Mouse (Mus musculus) thymus, postnatal 36 days (tissue): ENCODE data around the gene Erich6.

Experiments
- DNase-seq, 2 experiments: peaks; one replicate each; pipeline ENCODE4 v3.0.0; 2022; ENCODE audit warnings: mixed read lengths in 2 of 2

Gene Erich6

DNA sequence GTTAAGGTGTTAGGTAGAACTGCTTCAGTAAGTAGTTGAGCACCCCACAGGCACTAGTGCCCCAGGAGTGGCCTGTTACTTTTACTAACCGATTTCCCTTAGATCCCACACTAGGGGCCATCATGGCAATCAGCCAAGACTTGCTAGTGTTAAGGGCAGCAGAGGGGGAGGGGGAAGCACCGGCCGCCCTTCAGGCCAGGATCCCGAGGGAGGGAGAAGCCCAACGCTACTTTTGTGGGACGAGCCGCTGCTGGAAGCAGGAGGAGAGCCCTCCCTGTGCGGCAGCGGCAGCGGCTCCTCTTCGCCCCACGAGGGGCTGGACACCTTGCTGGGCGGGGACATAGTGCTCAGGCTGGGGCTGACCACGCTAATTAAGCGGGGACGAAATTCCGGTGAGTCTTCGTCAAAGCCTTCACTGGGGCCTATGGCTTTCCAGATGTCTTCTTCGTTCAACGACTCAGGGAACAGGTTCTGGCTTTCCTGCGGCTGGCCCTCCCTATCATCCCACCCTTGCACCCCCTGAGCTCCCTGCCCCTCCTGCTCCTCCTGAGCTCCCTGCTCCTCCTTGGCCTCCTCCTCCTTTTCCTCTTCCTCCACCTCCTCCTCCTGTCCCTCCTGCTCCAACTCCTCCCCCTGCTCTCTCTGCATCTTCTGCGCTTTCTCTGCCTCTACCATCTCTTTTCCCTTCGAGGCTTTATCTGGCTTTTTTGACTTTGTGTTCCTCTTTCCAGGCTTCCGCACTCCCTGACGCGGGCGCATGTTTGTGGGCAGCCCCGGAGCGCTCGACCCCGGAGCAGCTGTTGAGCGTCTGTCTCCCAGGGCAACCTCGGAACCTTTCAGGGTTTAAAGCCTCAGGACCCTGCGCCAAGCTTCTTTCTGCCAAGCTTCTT is at the start of gene Erich6:
Gene Erich6 (minus strand): TSS at position 802 of the 890 bp plus-strand sequence.
- DNase-seq, result no peak

DNA sequence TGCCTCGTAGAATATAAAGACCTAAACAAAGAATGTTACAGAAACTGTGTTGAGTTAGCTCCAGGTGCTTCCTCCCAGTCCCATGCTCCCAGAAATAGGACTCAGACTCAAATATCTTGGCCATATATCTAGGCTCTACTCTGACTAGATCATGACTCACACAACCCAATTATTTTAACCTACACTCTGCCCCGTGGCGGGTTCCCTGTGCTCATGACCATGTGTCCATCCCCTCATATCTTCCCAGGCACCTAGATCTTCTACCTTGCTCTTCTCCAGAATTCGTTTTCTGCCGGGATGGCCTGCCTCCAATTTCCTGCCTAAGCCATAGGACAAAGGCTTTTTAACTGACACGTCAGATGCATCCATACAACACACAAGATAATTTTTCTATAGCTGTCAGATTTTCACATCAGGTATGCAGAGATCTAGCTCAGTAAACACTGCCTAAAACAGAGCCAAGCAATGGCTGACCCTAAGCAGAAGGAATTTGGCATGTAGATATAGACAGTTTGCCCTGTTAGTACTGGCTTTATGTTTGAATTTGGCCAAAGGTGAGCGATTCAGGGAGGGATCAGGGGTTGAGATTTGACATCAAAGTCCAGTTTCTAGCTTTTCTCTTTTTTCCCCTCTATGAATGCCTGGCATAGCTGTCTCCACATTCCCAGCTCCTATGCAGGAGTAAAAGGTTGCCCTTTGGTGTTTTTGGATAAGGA is 49.4 kb upstream of the Erich6 start:
- no peak for DNase-seq

DNA sequence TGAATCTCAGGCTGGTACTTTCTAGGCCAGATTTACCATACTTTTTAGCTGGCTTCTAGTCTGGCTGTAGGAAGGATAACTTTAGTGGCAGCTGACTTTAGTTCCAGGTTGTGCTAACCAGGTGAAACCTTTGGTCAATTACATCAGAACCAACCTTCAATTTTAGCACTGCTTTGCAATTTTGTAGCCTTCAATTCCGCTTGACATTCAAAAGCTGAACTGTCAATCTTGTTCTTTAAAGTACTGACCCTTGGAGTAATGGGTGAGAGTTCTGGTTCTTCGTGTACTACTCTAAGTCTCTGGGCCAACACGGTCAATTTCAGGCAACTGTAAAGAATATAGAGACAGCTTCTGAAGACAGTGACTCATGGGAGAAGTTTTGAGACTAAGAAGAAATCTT is 48.4 kb upstream of the Erich6 start:
- no peak for DNase-seq

DNA sequence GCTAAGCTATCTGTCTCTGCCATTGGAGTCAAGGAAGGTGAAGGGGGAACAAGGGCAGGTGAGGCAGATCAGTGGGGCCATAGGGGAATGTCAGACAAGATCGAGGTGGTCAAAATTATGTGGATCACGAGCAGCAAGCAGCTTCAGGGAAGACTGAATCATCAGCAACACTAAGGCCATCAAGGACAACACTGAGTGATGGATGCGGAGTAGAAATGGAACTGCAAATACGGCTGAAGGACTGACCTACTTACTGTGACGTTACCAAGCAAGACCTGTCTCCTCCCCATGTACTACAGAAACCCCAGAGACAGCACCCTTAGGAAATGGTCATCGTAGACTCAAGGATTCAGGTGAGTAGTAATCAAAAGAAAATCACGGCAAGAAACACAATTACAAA is 46.3 kb upstream of the Erich6 start:
- DNase-seq, result no peak

DNA sequence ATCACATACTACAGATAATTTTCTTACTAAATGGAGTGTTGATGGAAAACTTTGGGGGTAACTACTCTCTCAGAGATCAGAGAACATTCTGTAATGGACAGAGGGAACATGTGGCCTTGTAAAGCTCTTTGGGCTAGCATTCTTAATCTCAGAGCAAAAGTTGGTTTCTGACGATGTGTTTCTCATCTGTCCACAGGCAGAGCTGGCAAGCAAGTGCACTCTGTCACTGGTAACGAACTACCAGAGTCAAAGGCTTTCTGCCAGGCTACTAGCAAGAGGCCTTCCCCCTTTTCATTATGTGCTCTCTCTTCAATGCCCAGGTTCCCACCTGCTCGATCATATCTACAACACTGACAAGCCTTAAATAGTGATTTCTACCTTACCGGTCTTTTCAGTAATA is 45.3 kb upstream of the Erich6 start:
- DNase-seq, result no peak

DNA sequence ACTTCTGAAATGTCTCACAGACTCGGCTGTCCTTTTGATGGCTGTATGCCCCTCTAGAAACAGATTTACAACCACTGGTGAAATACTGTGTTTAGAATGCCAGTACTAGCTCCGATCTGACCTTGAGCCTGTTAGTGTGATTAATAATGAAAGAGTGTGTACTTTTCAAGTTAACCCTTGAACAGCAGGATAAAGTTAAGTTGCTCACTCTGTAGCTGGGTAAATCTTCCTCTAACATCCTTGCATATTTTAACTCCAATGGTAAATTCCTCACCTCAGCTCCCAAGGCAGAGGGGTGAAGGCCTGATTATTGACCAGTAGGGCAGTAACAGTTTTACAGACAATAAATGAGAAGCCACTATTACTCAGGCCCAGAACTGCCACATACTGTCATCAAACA is 44.8 kb upstream of the Erich6 start:
- DNase-seq, result no peak

DNA sequence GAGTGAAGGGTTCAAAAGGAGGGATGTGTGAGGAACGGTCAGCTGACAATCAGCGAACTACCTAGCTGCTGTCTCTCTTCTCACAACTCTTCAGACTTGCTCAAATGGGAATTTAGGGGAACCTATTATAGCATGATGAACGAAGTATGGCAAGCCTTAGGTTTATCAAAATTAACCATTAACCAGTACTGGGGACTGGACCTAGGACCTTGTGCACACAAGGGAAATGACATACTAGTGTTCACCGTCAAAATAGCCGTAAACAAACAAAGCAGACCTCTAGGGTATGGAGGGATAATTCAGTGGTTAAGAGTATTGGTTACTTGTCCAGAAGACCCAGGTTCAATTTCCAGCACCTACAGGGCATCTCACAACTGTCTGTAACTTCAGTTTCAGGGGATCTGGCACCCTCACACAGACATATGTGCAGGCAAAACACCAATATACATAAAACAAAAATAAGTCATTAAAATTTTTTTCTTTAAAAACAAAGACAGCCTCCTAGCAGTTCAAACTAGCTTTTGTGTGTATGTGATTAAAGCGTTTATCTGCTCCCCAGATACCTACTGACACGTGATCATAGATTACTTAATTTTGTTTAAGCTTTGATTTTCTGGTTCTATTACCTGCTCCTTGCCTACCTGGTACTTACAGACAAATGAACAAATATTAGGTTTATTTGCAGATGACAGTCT is 44.1 kb upstream of the Erich6 start:
- DNase-seq, result no peak

DNA sequence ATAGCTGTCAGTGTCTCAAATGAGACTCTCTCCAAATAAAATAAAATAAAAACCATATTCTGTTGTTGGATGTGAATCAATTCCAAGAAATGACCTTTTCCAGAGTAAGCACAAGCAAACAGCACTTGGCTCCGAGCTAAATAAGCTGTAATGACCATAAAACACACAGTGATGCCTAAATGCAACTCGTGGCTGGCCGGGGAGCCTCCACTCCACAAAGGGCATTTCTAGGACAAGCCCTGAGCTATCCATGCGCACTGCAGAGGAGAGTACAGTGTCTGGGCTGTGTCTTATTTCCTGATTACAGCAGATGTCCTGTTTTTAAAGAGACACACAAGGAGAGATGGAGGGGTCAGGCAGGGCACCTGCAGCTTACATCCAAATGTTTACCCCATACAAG is 43.0 kb upstream of the Erich6 start:
- no peak for DNase-seq

DNA sequence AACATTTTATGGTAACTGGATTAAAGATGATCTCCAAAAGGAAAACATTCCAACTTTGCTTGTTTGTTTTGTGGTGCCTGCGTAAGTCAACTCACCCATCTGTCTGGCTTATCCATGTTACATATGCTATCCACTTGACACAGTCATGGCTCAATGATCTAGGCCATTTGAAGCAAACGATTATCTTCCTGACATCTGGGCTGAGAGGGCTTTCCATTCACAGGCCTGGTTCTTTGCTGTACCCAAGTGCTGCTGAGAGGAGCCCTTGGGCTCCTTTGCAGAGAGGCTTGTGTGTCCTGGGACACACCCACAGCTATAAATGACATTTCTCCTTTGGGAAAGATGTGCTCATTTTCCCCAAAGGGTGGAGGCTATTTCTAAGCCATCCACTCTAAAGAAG is 41.9 kb upstream of the Erich6 start:
- DNase-seq, result no peak

DNA sequence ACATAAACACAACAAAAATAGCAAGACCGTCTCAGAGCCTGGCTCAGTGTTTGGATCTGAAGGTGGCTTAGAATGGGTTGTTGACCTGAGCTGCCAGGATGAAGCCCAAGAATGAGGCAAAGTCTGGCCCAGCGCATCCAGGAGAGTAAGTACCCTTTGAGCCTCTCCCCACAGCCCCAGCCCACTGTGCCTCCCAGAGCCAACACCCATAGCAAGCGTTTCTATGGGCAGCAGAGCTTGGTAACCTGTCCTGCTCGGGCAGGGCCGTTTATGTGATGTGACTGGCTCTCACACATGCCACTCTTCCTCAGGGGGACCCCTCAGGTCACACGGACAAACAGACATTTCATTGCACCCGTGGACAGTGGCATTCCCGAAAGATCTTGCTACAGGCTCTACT is 41.4 kb upstream of the Erich6 start:
- DNase-seq, result no peak

DNA sequence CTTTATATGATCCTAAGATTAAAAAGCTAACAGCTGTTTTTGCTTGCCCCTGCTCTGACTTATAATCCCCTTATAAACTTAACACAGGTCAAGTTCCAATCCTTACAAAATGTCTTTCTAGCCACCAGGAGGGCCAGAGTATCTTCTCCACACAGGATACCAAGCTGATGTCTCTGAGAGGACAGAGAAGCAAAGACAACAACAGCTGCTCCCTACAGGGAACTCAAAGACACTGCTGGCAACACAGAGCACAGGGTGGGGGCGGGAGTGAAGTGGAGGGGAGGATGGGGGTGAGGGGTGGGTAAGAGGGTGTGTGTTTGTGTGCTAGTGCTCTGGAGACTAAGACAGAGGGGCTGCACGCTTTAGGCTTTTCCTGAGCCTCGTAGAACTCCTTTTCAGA is 40.6 kb upstream of the Erich6 start:
- DNase-seq, result no peak

DNA sequence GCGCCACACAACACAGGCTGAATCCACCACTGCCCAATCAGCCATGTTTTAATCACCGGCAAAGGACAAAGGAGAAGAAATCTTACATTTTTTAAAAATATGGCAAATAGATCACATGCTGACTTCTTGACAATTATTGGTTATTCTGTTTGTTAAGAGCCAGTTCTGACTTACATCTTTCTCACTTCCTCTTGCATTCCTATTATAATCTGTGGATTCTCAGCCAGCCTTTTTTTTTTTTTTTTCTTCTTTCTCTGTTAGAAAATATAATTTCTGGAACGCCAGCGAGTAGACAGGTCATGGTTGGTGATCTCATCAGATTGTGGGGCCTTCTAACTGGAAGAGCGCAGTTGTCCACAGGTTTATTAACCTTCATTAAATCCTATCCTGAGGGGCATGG is 36.3 kb upstream of the Erich6 start:
- DNase-seq, result no peak

DNA sequence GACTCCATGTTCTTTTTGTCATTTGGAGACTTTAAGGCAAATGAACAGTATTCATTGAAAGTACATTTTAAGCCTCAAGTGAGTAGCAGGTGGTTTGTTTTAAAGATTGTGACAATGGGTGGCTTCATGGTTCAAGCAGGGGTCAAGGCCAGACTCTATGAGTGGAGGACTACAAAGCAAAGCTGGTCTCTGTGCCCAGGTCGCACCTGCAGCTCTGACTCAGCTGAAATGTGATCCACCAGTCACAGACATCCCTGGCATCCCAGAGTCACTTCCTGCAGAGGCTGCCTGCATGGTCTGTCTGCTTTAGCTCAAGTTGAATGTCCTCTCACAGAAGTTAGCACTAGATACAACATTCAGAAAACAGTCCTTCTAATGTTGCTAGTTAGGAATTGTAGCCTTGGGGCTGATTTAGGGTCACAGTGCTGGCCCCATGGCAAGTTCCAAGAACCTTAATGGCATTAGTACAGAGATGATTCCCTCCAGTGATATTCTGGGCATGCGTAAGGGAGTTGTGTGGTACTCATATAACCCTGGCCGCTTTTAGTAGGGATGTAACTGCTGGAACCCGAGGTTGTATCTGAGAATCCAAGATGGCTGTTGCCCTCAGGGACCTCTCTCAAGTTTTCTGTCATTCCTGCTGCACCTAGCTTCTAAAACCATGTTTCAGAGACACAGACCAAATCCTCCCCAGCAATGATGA is 35.6 kb upstream of the Erich6 start:
- no peak for DNase-seq

DNA sequence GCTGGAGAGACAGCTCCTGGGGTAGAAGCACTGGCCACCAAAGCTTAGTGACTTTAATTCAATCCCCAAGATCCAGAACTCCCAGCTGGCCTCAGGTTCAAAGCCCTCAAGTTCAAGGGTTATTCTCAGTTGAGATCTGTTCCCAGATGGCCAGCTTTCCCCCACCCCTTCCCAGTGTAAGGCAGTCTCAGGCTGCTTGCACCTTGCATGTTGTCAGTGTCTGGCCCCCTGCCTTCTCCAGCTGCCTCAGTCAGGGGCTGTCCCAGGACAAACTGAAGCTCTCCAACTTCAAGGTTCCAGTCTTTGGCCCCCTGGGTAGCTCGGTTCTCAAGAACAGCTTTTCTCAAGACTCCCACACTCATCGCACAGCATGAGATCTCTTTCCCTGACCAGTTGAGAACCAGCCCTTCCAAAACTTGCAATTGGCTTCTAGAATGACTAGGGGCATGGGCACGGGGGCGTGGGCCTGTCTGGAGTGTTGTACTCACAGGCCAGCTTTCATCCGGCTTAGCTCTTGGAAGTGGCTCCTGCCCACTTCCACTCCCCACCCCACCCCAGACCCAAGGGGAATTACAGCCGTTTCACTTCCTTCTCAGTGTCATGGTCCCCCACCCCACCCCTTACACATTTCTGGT is 34.7 kb upstream of the Erich6 start:
- DNase-seq, result no peak

DNA sequence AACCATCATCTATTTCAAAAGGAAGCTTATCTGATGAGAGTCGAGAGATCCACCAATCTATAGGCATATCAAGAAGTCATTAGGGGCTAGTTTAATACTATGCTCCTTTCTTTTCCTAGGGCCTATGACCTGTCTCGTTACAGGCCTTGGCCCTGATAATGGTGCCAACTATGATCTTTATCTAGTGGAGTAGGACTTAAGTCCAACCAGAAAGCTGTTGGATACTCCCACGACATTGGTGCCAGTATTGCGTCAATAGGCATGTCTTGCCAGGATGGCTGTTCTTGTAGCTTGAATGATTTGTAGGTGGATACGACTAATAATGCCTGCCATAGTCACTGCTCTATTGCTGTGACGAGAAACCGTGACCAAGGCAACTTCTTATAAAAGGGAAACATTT is 27.0 kb upstream of the Erich6 start:
- no peak for DNase-seq

DNA sequence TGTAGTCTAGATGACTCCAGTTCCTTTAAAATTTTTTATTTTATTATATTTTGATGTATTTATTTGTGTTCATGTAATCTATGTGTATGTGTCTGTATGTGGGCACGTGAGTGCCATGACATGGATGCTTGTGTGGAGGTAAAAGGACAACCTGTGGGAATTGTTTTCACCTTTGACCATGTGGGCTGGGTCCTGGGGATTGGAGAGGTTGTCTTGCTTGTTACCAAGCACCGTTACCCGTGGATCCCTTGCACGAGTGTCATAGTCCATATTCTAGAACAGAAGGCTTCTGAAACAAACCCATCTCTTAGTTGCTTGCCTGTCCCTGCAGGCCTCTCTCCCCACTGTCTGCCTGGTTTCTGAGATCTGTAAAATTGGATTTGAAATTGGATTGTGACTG is 23.6 kb upstream of the Erich6 start:
- no peak for DNase-seq

DNA sequence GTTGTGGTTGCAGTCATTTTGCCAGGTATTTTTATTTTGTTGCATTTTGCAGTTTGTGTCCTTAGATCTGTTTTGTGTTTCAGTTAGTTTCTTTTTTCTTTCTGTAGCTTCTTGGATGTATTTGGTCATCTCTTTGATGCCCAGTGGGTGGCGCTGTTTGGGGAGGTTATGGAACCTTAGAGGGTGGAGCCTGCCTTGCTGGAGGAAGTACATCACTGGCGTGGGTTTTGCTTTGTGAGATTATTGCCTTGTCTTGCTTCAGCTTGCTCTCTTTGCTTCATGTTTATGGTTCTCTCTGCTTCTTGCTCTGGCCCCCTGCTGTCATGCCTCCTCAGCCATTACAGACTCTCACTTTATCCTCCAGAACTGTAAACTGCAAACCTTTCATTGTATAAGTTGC is 20.3 kb upstream of the Erich6 start:
- DNase-seq, result peak; percentile 54

DNA sequence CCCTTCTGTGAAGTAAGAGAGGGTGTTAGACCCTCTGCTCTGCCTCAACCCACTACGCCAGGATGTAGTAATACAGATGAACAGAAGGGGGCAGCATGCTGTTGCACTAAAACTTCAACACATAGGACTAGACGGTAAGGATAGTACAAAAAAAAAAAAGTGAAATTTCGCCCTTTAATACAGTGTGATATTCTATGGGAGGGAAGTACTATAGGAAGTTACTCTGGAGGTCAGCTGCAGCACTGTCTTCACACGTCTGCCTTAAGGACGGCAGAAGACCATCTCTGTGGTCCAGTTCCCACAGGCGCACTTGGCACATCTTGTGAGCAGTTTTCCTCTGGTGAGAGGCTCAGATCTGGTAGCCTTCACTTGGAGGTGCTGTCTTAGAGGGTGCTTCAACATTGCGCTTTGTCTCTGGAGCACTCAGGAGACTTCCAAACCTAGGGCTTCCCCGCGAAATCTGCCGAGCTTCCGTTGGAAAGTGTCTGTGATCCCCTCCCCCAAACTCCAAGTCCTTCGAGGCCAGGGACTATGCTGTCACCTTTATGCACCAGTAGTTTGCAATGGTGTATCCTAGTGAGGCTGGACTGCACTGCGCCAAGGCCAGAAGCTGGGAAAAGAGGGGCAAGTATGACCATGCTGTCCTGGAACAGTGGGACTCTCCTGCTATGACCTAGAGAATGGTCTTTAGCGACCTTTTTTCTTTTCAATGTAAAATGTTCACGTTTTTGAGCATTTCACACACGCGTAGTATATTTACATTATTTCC is 18.5 kb upstream of the Erich6 start:
- DNase-seq, result peak; percentile 38 to 48

DNA sequence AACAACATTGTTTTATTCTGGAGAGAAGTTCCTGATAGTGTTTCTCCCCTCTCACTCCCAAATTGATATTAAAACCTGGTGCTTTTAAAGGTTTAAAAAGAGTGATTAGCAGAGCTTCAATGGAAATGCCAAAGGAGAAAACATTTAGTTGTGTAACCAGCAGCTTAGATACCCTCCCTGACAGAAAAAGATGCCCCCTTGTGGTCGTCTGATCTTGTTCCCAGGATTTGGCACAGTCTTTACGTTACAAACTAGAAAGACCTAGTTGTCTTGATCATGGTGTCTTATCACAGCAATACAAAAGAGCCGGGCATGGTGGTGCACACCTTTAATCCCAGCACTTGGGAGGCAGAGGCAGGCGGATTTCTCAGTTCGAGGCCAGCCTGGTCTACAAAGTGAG is 16.9 kb upstream of the Erich6 start:
- no peak for DNase-seq

DNA sequence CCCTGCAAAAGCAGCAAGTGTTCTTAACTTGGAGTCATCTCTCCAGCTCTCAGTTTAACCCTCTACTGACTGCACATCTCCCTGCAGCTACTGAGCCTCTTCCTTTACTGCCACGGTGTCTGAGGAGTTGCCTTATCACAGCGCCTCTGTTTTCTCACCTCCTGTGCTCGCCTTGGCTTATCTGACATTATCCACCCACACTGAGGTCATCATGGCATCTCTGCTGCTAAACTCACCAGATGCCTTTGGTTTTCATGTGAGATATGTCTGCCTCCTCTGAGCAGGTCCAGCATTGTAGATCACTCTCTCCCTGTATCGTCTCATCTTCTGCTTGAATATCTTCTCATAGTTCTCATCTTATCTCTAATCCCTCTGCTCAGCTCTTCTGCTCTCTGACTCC is 13.3 kb upstream of the Erich6 start:
- no peak for DNase-seq

DNA sequence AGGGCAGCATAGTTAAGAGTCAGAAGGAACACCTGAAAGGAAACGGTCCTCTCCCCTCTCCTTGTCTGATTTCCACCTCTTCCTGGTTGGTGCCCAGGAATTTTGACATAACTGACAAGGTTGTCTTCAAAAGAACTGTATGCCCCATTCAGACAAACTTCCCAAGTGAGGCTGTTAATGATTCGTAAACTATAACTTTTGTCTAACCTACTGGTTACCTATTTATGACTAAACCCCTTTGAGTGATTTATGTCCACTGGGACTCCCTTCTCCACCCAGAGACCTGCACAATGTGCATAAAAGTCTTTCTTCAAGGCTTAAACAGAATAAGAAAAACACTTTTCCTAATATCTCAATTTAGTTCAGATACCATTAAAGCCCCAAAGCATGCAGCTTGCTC is 10.2 kb upstream of the Erich6 start:
- no peak for DNase-seq

DNA sequence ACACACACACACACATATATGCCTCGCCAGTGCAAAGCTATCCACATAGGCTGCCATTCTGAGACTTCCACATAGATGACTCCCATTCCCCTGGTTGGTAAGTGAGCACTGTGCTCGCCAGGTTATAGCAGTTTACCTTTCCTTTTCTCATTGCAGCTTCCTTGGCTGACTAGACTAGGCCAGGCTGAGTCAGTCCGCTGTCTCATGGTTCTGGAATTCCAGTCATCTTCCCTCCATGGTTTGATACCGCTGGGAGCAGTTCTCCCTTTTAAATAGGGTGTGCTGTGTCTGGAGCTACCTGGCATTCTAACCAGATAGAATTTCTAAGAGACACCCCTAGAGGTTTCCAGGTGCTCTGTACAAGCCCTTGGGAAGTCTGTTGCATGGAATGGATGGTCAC is 9.2 kb upstream of the Erich6 start:
- no peak for DNase-seq
